Mouse (Mus musculus): Measurements from ENCODE around the gene Zfr2. TPM values are rescaled to one million over a fixed set of nuclear protein-coding genes. Genes with fewer than 3 reads are reported as not detected.

Gene Zfr2
- polyA plus RNA-seq, 1 experiment from 2014 or later = 3.2 TPM

DNA sequence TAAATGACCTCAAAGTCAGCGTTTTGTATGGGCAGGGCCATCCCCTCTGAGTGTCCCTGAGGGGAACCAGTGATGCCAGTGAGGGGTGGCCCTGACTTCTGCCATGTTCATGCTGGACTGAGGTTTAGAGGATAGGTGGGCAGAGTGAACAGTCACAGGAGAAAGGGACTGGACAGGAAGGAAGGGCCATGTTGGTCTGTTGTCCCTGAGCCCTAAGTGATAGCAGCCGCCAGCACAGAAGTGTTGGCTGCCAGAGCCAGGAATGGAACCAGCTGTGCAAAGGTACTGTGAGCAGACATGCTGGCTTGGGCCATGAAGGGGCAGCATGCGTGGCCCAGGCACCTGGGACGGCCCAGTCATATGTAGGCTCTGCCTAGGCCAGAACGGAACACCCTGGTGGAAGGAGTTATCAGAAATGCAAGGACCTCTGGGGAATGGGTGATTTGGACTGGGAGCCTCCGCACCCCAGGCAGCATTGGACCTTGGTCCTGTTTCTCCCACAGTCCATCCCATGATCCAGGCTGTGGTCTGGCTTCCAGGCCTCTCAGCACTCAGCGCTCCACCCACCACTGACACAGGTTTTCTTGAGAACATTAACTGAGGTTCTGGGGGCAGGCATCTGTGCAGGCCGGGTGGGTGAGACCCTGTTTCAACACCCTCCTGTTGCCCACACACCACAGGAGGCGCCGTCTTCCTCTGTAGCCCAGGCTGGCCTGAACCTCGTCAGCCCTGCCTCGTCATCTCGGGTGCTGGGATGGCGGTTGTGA is 66.8 kb downstream of the Zfr2 start:
- peak overlapping the region; percentile 70 for H3K27ac ChIP-seq (ENCODE audit: low read depth, low read length)

GRCm38 (mm10) chr10:81300352-81300907 is 67.5 kb downstream of the Zfr2 start:
- Histone ChIP-seq H3K27ac (ENCODE audit: low read depth, low read length) (peak overlapping the region; percentile 70), H3K36me3 (ENCODE audit: control insufficient read depth, insufficient read depth) (0 out of 2 replicates have a peak, but pooled peaks cover 4% of the 10 kb centered on the region), H3K9ac (ENCODE audit: low read depth, low read length) (0 out of 2 replicates have a peak overlapping the region, but pooled peaks have one; percentile 1), H3K4me2 (replicated peaks; ENCODE audit: low read depth) (peak overlapping the region; percentile 18), H3K4me3 (ENCODE audit: low read depth, low read length) (no peak overlapping the region), H3K9me3 (ENCODE audit: control insufficient read depth) (no peaks in the 10 kb centered on the region), H3K4me1 (replicated peaks; ENCODE audit: control insufficient read depth, insufficient read depth, low read length) (peaks cover 33% of the 10 kb centered on the region; the same call in 1 of the 2 replicates), H3K27me3 (replicated peaks; ENCODE audit: control insufficient read depth, insufficient read depth, low read length) (no peaks in the 10 kb centered on the region)
- 66% methylated on average over 9 of the region's 9 CpGs for WGBS
- ATAC-seq = peak; percentile 50
- TF ChIP-seq CTCF (IDR thresholded peaks at IDR 0.05; ENCODE audit: low read depth) = no peak

More for the DNA sequence above, 66.8 kb downstream of the Zfr2 start:
- 0 out of 2 replicates have a peak overlapping the region, but pooled peaks have one; percentile 1 for H3K9ac ChIP-seq (ENCODE audit: low read depth, low read length)
- H3K4me1 ChIP-seq (replicated peaks; ENCODE audit: control insufficient read depth, insufficient read depth, low read length) = peaks cover 33% of the 10 kb centered on the region; the same call in 1 of the 2 replicates
- H3K4me3 ChIP-seq (ENCODE audit: low read depth, low read length) = no peak overlapping the region
- no peaks in the 10 kb centered on the region for H3K27me3 ChIP-seq (replicated peaks; ENCODE audit: control insufficient read depth, insufficient read depth, low read length)
- 0 out of 2 replicates have a peak, but pooled peaks have one; percentile 14 for TF ChIP-seq CTCF (IDR thresholded peaks at IDR 0.05; ENCODE audit: low read depth)
- no peaks in the 10 kb centered on the region for H3K9me3 ChIP-seq (ENCODE audit: control insufficient read depth)
- H3K4me2 ChIP-seq (replicated peaks; ENCODE audit: low read depth) = peak overlapping the region; percentile 18; the same call in 1 of the 2 replicates
- peak; percentile 46; the same call in 1 of the 2 replicates for ATAC-seq
- H3K36me3 ChIP-seq (ENCODE audit: control insufficient read depth, insufficient read depth) = 0 out of 2 replicates have a peak, but pooled peaks cover 4% of the 10 kb centered on the region
- WGBS = 66% methylated on average over 14 of the region's 14 CpGs

DNA sequence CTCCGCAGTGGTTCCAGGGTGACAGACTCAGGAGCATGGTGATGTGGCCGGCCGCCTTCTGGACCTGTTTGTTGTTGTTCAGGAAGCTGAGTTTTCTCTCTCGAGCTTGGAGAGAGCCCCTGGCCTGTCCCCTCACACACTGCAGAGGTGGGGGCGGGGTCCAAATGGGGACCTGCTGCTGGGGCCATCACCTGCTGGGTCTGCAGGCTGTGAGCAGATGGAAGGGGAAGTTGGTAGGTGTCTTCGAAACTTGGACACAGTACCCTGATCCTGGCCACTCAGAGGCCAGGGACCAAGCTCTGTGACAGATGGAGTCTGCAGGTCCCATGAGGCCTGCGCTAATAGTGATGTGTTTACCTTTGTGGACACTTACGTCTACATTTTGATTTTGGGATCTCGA is 68.4 kb downstream of the Zfr2 start:
- Histone ChIP-seq H3K36me3 (ENCODE audit: control insufficient read depth, insufficient read depth) (peaks cover 12% of the 10 kb centered on the region), H3K4me1 (replicated peaks; ENCODE audit: control insufficient read depth, insufficient read depth, low read length) (peaks cover 33% of the 10 kb centered on the region; the same call in 1 of the 2 replicates), H3K27me3 (replicated peaks; ENCODE audit: control insufficient read depth, insufficient read depth, low read length) (no peaks in the 10 kb centered on the region), H3K9ac (ENCODE audit: low read depth, low read length) (no peak overlapping the region), H3K4me3 (ENCODE audit: low read depth, low read length) (no peak overlapping the region), H3K27ac (ENCODE audit: low read depth, low read length) (no peak overlapping the region), H3K9me3 (ENCODE audit: control insufficient read depth) (no peaks in the 10 kb centered on the region), H3K4me2 (replicated peaks; ENCODE audit: low read depth) (no peak overlapping the region)
- no peak for ATAC-seq
- TF ChIP-seq CTCF (IDR thresholded peaks at IDR 0.05; ENCODE audit: low read depth) = no peak
- 76% methylated on average over 9 of the region's 9 CpGs for WGBS

Small RNAs within 50 kb of the gene (microRNA-seq; reads per million reads assigned to microRNA genes)
- 3.8 reads per million, percentile 7 among the genes with 10 or more reads in this experiment for gene Mir3057

Other genes with a start within 250 kb of the Zfr2 start
- gene Gng7, start 218.2 kb upstream of the Zfr2 start, polyA plus RNA-seq (2015; fragmentation: Nextera tagmentation; extraction: Ambion mirVana) = 0.81 and 1.2 TPM in 2 replicates
- gene Diras1, start 207.5 kb upstream of the Zfr2 start, polyA plus RNA-seq (2015; fragmentation: Nextera tagmentation; extraction: Ambion mirVana) = 0.43 and 0.91 TPM in 2 replicates
- 10.5 and 11.1 TPM in 2 replicates for gene Slc39a3, start 195.7 kb upstream of the Zfr2 start, polyA plus RNA-seq (2015; fragmentation: Nextera tagmentation; extraction: Ambion mirVana)
- gene Sgta, start 173.0 kb upstream of the Zfr2 start, polyA plus RNA-seq (2015; fragmentation: Nextera tagmentation; extraction: Ambion mirVana) = 119 and 124 TPM in 2 replicates
- 11.6 and 12.0 TPM in 2 replicates for gene Thop1, start 163.1 kb upstream of the Zfr2 start, polyA plus RNA-seq (2015; fragmentation: Nextera tagmentation; extraction: Ambion mirVana)
- 385 and 396 TPM in 2 replicates for gene Creb3l3, start 134.3 kb upstream of the Zfr2 start, polyA plus RNA-seq (2015; fragmentation: Nextera tagmentation; extraction: Ambion mirVana)
- 258 and 259 TPM in 2 replicates for gene Map2k2, start 127.2 kb upstream of the Zfr2 start, polyA plus RNA-seq (2015; fragmentation: Nextera tagmentation; extraction: Ambion mirVana)
- gene Zbtb7a, start 97.9 kb upstream of the Zfr2 start, polyA plus RNA-seq (2015; fragmentation: Nextera tagmentation; extraction: Ambion mirVana) = 54.1 and 67.6 TPM in 2 replicates
- gene Pias4, start 65.2 kb upstream of the Zfr2 start, polyA plus RNA-seq (2015; fragmentation: Nextera tagmentation; extraction: Ambion mirVana) = 32.8 and 36.5 TPM in 2 replicates
- gene Eef2, start 56.5 kb upstream of the Zfr2 start, polyA plus RNA-seq (2015; fragmentation: Nextera tagmentation; extraction: Ambion mirVana) = 286 and 316 TPM in 2 replicates
- 50.5 and 53.4 TPM in 2 replicates for gene Dapk3, start 50.1 kb upstream of the Zfr2 start, polyA plus RNA-seq (2015; fragmentation: Nextera tagmentation; extraction: Ambion mirVana)
- 0.12 TPM in 2 replicates for gene 4930442H23Rik, start 49.3 kb upstream of the Zfr2 start, polyA plus RNA-seq (2015; fragmentation: Nextera tagmentation; extraction: Ambion mirVana)
- gene Nmrk2, start 31.1 kb upstream of the Zfr2 start, polyA plus RNA-seq (2015; fragmentation: Nextera tagmentation; extraction: Ambion mirVana) = 0.08 and 0.10 TPM in 2 replicates
- gene Atcay, start 2.3 kb upstream of the Zfr2 start, polyA plus RNA-seq (2015; fragmentation: Nextera tagmentation; extraction: Ambion mirVana) = 0.90 and 1.1 TPM in 2 replicates
- 0.66 and 1.2 TPM in 2 replicates for gene Matk, start 19.8 kb downstream of the Zfr2 start, polyA plus RNA-seq (2015; fragmentation: Nextera tagmentation; extraction: Ambion mirVana)
- gene Mrpl54, start 33.8 kb downstream of the Zfr2 start, polyA plus RNA-seq (2015; fragmentation: Nextera tagmentation; extraction: Ambion mirVana) = 268 and 287 TPM in 2 replicates
- 75.2 and 75.4 TPM in 2 replicates for gene Apba3, start 33.8 kb downstream of the Zfr2 start, polyA plus RNA-seq (2015; fragmentation: Nextera tagmentation; extraction: Ambion mirVana)
- 43.2 and 43.4 TPM in 2 replicates for gene Tjp3, start 58.4 kb downstream of the Zfr2 start, polyA plus RNA-seq (2015; fragmentation: Nextera tagmentation; extraction: Ambion mirVana)
- gene Pip5k1c, start 59.8 kb downstream of the Zfr2 start, polyA plus RNA-seq (2015; fragmentation: Nextera tagmentation; extraction: Ambion mirVana) = 27.2 and 27.6 TPM in 2 replicates
- gene Cactin, start 87.9 kb downstream of the Zfr2 start, polyA plus RNA-seq (2015; fragmentation: Nextera tagmentation; extraction: Ambion mirVana) = 14.7 and 15.0 TPM in 2 replicates
- gene Tbxa2r, start 95.6 kb downstream of the Zfr2 start, polyA plus RNA-seq (2015; fragmentation: Nextera tagmentation; extraction: Ambion mirVana) = 9.8 and 10.7 TPM in 2 replicates
- gene Gipc3, start 110.1 kb downstream of the Zfr2 start, polyA plus RNA-seq (2015; fragmentation: Nextera tagmentation; extraction: Ambion mirVana) = 0.04 and 0.08 TPM in 2 replicates
- gene Hmg20b, start 117.3 kb downstream of the Zfr2 start, polyA plus RNA-seq (2015; fragmentation: Nextera tagmentation; extraction: Ambion mirVana) = 99.8 and 111 TPM in 2 replicates
- 29.6 and 32.8 TPM in 2 replicates for gene Mfsd12, start 124.3 kb downstream of the Zfr2 start, polyA plus RNA-seq (2015; fragmentation: Nextera tagmentation; extraction: Ambion mirVana)
- gene 4930404N11Rik, start 132.7 kb downstream of the Zfr2 start, polyA plus RNA-seq (2015; fragmentation: Nextera tagmentation; extraction: Ambion mirVana) = 0.85 and 1.5 TPM in 2 replicates
- gene Fzr1, start 145.4 kb downstream of the Zfr2 start, polyA plus RNA-seq (2015; fragmentation: Nextera tagmentation; extraction: Ambion mirVana) = 40.8 and 45.2 TPM in 2 replicates
- 54.0 and 59.4 TPM in 2 replicates for gene Dohh, start 151.3 kb downstream of the Zfr2 start, polyA plus RNA-seq (2015; fragmentation: Nextera tagmentation; extraction: Ambion mirVana)
- 0.76 and 1.1 TPM in 2 replicates for gene Gm48551, start 151.3 kb downstream of the Zfr2 start, polyA plus RNA-seq (2015; fragmentation: Nextera tagmentation; extraction: Ambion mirVana)
- gene Gm48552, start 155.8 kb downstream of the Zfr2 start, polyA plus RNA-seq (2015; fragmentation: Nextera tagmentation; extraction: Ambion mirVana) = 0.31 TPM in 1 of 2 replicates, not detected in the other
- gene Smim24, start 159.9 kb downstream of the Zfr2 start, polyA plus RNA-seq (2015; fragmentation: Nextera tagmentation; extraction: Ambion mirVana) = 1,233 and 1,333 TPM in 2 replicates
- gene Nfic, start 222.5 kb downstream of the Zfr2 start, polyA plus RNA-seq (2015; fragmentation: Nextera tagmentation; extraction: Ambion mirVana) = 29.2 and 35.1 TPM in 2 replicates
- 0.76 and 1.0 TPM in 2 replicates for gene Celf5, start 249.6 kb downstream of the Zfr2 start, polyA plus RNA-seq (2015; fragmentation: Nextera tagmentation; extraction: Ambion mirVana)